Mouse (Mus musculus): ENCODE measurements around the gene Rcan2.
"Not testable (repeated sequence)": the region's sequence is repeated elsewhere in the genome, so short reads cannot be mapped to it uniquely, and the experiment has no call there.

Rcan2 gene

DNA sequence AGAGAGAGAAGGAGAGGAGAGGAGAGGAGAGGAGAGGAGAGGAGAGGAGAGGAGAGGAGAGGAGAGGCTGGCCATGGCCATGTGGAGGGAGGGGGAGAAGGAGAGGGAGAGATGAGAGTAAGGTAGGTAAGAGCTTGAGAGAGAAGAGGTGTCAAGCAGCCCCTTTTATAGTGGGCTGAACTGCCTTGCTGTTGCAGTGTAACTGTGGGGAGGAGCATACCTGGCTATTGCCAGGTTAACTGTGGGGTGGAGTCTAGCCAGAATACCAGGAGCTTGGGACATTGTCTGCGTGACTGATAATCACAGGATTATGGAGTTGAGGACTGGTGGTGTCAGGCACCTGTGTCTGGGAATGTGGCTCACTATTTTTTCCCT lies 24.2 kb downstream of the Rcan2 start:
- not testable (repeated sequence) for DNase-seq (ENCODE audit: low spot score)

DNA sequence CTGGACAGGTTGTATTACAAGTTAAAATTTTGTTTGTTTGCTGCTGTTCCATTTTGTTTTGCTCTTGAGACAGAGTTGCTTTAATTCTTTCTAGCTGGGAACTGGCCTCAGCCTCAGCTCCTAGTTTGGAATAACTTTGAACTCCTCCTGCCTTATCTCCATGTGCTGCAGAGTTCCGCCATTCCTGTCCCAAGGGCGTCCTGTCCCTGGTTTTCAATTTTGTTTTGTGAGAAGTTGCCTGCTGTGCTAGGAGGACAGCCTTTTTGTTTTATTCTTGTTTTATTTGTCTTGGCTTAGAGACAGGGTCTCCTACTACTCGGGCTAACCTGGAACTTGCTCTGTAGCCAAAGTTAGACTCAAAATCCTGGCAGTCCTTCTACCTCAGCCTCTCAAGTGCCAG lies 26.1 kb downstream of the Rcan2 start:
- DNase-seq (ENCODE audit: low spot score) = no peak

DNA sequence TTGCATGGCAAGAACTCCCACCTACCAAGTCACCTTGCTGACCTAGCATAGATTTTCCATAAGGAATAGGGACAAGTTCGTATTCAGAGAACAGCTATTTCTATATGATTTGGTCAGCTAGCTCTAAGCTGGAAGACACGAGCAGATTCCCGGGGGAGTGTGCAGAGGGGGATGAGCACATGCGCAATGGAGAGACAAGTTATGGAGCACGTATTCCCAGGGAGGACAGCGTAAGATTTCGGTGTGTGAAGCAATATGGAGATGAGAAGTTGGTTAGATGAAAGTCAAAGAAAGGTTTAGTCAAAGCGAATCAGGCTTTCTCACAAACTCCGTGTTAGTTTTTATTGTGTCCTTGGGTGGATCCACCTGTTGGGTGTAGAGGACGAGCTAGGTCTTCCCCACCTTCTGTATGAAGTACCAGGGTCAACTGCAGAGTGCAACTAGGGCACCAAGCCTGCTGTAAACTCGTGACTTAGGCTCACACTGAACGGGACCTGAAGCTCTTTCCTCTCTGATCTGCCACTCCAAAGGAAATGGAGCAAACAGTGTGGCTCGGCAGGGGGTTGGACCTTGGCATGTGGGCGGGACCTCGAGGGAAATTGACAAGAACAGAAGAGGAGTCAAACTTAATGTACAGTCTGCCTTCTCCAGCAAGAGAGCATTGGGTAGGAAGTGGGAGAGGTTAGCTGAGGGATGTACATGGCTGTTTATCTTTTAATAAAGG lies 31.4 kb downstream of the Rcan2 start:
- no peak for DNase-seq (ENCODE audit: low spot score)

DNA sequence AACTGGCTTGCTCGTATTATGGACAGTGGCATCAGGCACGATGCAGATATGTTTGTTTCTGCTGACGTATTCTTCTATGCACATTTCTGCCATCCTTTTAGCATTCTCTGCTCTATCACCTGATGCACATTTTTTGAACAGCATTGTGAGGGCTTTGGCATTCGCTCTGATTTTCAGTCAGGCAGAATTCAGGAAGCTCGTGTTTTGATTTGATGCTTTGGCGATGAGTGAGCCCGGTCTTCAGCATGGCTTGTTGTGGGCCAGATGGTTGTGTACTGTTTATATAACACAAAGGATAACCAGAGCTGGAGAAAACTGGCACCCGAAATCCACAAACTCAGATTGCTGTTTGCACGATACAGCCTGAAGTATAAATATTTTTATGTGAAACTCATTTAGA lies 39.1 kb downstream of the Rcan2 start:
- no peak for DNase-seq (ENCODE audit: low spot score)

DNA sequence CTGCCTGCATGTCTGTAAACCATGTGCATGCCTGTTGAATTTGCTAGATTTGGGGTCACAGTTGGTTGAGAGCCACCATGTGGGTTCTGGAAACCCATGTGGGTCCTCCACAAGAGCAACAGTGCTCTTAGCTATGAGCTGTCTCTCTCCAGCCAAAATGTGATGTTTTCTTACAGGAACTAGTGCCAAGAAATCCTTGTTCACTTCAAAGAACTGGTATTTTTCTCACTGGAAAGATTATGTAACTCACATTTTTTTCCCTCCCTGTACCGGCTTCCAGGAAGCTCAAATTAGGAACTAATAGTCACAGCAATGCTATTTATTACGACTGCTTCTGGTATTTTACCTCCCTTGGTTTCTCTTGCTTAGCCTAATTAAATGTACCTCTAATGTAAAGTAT lies 45.6 kb downstream of the Rcan2 start:
- DNase-seq (ENCODE audit: low spot score) = no peak

DNA sequence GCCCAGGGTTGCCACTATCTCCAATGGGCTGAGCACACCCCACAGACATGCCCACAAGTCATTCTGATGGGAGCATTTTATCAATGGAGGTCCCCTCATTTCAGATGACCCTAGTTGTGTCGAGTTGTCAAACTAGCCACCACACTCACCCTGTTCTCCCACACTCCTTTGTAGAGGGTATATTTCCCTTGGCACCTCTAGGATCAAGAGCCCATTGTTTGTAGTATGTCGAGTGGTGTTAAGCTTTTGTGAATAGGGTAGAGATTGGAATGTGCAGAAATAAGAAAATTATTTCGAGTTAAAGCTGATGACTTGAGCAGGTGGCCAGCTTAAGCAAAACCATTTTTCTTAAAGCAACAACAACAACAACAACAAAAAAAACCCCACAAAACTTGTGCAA lies 47.8 kb downstream of the Rcan2 start:
- no peak for DNase-seq (ENCODE audit: low spot score)

DNA sequence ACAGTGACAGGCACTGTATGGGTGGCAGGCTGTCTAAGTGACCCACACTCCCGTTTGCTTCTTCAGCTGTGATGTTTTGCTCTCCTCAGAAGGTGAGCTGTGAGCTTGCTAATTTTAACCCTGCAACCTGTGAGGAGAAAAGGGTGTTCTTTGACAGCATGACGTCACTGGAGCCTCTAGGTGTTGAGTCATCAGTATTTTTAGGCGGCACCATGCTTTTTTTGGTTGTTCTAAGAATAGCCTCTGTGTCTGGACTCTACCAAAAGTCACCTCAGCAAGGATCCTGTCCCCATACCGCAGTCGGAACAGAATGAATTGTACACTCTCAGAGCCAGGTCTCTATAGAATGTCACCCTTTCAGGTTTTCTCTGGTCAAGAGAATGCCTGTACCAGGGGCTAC lies 54.0 kb downstream of the Rcan2 start:
- DNase-seq (ENCODE audit: low spot score) = no peak

DNA sequence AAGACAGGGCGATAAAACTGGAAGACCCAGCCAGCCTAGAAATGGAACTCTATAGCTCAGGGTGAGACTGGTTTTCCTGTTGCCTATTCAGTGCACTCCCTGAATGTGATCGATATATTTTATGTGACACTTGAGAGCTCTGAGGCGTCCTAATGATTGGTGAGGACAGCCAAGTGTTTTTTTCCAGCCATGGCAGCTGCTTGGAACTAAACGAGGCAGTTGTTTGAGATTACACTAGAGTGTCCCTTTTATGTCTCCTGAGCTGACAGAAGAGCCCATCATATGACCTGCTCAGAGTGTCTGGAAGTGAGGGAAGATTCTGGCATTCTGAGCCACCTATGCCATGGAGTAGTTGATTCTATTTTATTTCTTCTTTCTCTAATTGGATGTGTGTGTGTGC lies 54.9 kb downstream of the Rcan2 start:
- DNase-seq (ENCODE audit: low spot score) = no peak

DNA sequence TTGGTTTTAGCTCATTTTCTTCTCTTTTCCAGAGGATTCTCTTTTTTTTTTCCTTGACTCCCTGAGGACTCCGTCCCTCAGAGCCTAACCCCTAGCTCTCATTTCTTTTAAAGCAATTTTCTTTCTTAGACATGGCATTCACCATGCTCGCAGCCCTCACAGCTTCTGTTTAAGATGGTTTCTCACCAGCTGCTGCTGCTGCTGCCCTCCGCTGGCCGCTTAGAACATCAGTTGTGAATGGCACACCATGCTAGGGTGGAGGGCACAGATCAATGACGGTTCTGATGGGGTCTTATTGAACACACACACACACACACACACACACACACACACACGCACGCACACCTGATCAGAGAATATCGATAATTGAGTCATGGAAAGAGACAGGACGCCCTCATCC lies 67.7 kb downstream of the Rcan2 start:
- DNase-seq (ENCODE audit: low spot score) = no peak

DNA sequence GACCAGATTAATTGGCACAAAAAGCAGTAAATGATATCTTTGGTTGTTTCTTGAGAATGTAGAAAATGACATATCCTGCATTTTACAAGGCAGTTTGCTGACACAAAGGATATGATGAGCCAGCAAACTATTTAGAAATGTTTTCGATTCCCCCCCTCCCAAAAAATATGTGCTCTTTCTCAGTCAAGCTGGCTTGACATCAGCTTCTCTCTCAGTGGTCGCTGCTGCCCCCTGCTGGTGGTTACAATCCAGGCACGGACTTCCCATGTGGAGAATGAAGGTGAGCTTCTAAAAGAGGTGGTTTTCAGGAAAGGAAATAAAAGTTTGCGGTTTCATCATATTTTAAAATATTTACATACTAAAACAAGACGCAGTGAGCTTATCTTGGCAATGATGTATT lies 68.5 kb downstream of the Rcan2 start:
- peak; percentile 37 for DNase-seq (ENCODE audit: low spot score)

DNA sequence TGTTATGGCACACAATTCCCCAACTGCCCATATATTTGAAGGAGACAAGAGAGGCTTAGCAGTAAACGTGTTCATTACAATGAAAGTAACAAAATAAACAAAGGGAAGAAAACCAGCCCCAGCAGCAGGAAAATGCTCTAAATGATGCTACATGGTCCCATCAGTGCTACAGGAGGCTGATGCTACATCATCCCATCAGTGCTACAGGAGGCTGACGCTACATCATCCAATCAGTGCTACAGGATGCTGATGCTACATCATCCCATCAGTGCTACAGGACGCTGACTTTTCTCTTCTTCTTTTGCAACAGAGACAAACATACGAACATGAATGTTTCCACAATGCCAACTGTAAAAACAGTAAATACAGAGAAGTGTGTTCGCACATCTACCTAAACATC lies 73.3 kb downstream of the Rcan2 start:
- no peak for DNase-seq (ENCODE audit: low spot score)

DNA sequence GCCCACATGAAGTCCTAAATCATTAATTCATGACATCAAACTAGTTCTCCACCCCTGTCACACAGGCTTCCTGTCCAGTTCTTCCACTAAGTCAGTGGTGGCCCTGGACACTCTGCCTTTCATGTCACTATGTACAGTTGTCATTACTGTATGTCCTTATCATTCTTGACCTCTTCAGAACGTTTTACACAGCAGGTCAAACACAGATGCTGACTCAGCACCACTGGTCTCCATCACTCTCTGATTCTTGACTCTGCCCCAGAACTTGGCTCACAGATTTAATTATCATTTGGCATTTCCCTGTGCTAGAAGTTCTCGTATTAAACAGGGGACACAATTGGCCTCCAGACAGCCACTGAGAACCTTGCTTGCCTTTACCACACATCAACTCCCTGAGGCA lies 76.3 kb downstream of the Rcan2 start:
- no peak for DNase-seq (ENCODE audit: low spot score)

DNA sequence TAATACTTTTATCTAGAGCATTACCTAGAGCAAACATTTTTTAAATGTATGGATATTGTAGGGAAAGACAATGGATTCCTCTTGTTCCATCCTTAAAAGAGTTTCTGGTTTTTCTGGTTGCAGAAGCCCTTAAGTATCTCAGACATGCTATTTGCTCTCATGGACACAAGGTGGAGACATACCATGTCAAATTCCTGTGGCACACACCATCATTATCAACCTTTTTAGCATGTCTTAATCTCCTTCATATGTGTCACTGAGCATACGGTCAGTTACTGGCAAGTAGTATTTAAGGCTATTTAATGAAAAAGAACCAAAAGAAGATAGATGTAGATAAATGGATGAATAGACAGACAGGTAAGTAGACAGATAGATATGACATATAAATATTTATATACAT lies 81.9 kb downstream of the Rcan2 start:
- no peak for DNase-seq (ENCODE audit: low spot score)

DNA sequence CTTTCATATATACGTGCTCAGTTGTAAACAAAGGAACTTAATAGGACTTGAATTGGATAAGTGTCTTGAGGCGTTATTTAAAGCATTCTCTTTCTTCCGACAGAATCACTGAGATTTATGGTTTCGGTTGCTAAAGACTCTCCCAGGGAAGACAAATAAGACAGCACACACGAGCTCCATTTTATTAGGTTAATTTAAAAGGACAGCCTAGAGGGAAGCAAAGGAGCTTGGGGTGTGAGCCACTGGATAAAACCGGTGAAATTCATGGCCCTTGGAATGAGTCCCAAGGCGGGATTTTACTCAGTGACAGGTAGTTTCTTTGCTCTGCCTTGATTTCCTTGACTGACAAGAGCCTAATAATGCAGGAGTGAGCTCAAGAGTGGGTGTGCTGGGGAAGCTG lies 85.1 kb downstream of the Rcan2 start:
- no peak for DNase-seq (ENCODE audit: low spot score)

DNA sequence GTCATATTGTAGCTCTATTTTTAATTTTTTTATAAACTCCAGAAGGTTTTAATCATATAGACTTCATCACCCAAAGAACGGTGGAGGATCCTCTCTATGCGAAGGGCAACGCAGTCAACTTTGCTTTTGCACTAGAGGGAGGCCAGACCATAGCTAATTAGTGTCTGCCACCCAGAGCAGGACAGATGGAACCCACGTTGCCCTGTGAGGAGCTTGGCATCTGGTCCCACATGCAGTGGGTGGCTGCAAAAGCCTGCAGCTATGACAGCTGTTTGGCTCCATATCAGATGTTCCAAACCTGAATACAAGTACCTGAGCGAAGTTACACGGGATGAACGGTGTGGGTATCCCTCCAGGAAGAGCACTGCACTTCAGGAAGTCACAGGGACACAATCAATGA lies 86.8 kb downstream of the Rcan2 start:
- no peak for DNase-seq (ENCODE audit: low spot score)

DNA sequence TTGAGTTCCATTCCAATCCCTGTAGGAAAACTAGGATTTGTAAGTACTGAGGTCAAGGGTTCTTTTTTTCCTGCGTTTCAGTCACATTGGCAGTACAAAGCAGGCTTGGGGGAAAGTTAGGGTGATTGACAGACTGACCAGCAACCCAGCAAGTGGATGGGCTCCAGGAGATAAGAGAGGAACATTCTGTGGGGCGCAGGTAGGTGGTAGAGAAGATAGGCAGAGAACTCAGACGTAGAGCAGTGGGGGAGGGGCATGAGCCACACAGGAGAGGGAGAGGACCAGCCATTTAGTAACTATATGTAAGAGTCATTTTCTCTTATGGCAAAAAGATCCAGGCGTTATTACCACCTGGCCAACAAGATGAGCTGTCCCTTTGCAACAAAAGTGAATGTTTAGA lies 96.2 kb downstream of the Rcan2 start:
- no peak for DNase-seq (ENCODE audit: low spot score)

DNA sequence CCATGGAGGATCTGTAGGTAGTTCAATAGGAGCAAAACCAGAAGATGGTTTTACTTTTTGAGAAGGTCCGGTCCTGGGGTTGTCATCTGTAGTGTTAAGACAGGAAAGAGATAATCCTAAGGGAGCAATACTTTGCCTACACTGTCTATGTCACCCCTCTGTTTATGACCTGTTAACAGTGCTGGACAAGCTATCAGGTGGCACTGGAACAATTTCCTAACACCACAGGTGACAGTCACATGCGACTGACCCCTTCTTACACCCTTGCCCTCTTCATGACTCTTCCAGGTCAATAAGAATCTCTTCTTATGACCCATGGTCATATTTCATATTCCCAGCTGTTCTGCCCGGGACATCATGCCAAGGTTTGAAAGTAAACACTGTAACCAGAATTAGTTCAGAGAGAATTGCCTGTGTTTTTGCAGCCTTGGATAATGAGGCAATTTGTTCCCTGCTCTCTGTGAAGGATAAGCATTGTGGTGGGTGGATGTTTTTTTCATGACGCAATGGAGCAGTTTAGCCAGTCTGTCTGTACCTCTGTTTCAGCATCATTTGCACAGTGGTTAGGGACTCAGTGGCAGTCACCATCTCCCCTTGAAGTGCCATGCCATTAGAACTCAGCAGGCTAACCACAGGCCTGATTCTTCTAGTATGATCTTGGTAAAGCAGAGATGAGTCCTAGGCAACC lies 98.4 kb downstream of the Rcan2 start:
- DNase-seq (ENCODE audit: low spot score) = no peak

DNA sequence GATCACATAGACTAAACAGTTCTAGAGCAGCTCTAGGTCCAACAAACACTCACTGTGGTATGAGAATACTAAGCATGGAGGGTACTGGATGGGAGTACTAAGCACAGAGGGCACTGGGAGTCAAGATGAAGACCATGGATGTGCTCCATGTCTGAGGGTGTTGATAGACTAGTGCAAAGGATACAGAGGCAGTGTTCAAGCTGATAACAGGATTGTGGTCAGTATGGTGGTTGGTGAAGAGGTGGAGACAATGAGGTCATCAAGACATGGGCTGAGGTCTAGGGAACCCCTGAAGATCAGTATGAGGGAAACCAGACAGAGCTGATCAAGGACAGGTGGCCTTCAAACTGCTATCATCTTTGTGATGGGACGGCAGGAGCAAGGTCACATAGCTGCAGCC lies 99.0 kb downstream of the Rcan2 start:
- DNase-seq (ENCODE audit: low spot score) = no peak

DNA sequence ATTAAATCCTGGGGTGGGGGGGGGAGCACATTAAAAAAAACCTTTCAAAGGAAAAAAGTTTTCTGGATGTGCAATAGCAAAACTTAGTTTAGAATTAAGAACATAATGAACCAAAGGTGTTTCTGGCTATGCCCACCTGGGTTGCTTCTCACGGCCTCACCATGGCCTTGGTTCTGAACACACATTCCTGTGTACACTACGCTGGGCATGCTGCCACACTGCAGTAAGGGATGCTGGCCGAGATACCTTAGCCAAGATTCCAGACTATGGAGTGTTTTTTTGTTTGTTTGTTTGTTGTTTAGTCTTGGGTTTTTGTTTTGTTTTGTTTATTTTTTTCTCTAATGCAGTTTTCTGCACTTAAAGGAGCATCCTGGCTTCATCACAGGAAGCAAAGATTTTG lies 100.3 kb downstream of the Rcan2 start:
- no peak for DNase-seq (ENCODE audit: low spot score)

DNA sequence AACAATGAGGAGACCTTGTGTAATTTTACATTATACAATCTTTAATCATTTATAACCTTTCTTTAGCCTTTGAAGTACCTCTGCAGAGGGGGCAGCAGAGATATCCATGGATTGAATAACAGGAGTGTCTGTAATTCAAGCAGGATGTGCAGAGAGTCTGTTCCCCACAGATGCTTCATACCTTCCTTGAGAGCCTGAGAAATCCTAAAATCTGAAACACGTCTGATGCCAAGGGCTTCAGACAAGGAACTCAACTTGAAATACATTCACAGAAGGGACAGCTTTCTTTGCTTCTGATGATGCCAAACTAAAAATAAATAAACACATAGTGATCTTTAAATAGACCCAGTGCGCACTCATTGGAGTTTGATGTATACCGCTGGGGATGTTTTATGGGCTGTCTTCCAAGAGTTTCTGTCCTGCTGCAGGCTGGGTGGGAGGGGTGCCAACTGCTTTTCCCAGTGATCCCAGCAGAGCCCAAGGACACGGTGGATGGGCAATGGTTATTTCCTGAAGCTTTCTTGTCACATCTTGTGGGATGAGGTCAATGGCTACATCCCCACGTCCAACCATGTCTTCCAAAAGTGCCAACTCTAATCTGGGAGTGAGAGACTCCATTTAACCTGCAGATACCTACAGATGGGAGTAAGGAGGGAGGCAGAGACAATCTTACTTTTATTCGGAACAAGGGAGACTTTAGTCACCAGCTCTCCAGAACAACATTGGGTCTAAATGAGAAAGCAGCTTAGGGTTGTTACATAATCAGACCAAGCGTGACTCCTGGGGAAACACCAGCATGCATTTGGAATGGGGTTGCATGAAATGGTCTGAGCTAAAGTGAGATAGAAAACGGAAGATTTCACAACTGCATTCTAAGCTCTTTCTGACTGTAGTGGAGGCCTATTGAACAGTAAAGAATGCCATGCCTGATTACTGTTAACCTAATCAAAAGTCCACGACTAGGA lies 102.9 kb downstream of the Rcan2 start:
- DNase-seq (ENCODE audit: low spot score) = no peak

DNA sequence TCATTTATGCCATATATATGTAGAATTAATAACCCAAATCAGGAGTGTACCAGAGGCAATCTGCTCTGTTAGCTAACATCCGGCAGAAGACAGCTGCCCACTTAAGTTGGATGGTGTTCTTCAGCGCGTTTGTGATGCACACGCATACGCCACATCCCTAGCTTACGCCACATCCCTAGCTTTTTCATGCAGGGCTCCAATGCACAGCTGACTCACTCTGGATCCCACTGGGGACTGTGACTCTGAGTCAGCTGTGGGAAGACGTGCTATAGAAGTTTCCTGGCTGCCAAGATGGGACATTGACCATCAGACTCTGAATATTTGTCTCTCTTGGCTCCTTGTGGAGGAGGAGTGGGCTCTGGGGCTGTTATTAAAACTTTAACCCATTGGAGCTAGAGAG lies 103.7 kb downstream of the Rcan2 start:
- no peak for DNase-seq (ENCODE audit: low spot score)

DNA sequence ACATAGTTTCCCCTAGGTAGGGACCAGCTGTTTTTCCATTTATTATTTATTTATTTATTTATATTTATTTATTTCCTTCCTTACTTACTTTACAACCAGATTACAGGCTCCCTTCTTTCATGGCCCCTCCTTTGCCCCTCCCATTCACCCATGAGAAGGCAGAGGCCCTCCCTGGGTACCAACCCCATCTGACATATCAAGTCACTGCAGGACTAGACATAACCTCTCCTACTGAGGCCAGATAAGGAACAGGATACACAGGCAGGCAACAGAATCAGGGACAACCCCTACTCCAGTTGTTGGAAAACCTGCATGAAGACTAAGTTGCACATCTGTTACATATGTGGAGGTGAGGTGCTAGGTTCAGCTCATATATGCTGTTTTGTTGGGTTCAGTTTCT lies 105.6 kb downstream of the Rcan2 start:
- DNase-seq (ENCODE audit: low spot score) = no peak

DNA sequence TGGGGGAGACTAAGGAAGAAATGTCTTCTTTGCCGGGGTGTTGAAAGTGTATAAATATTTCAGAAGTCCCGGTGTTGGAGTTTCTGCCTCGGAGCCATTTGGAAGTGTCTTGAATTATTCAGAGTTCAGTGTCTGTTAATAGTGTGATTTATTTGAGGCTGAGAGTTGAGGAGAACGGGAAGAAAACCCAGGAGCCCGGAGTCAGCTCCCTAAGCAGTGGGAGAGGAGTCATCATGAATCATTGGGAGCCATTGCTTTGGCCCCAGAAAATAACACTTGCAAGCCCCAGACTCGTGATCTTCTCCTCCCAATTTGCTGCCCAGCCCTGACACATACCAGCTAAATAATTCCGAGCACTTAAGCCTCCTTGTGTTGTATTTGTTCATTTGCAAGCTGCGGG lies 115.0 kb downstream of the Rcan2 start:
- DNase-seq (ENCODE audit: low spot score) = no peak
